Mouse (Mus musculus) bone marrow macrophage, adult 2 months (primary cell): ENCODE measurements around the gene Zfp385a.

Experiments used
- CTCF ChIP-seq: IDR thresholded peaks from 2 replicates; pipeline ENCODE4 v1.5.1; 2012; ENCODE audit warnings: low read depth, mild to moderate bottlenecking, low read length, moderate library complexity
- POLR2A ChIP-seq: IDR thresholded peaks from 2 replicates; pipeline ENCODE4 v1.6.1; 2012; ENCODE audit warnings: mild to moderate bottlenecking, low read depth, low read length, borderline replicate concordance

GRCm38 (mm10) chr15:103368179-103368940 is 28.5 kb upstream of the Zfp385a start:
- TF ChIP-seq CTCF (no peak), POLR2A (no peak)
